In the genomic region with DNA sequence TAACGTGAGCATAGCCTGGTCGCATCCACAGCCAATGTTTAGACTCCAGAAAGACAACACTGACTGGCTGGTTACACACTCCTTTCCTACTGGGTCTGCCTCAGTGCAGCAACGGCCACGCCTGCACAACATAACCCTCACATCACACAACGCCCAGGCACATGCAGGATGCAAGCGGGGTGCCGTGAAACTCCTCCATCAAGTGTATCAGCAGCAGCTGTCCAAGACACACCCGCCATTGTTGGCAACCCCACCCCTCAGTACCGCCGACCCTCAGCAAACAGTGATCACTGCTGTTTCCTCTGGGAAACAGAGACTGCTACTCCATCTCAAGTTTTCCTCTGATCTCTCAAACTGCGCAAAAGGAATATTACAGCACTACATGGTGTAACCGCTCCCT, we compare ENCODE assay signal across 21 mouse cellular contexts. TPM values are rescaled to one million over a fixed set of nuclear protein-coding genes. Genes with fewer than 3 reads are reported as not detected.
DNase-seq lines count a peak whose midpoint lies in the region; ATAC-seq and TF ChIP-seq lines count a peak whose summit lies in the region.
"Had no signal": no experiment of that assay in that cellular context is flagged by ENCODE, and none has a peak within 500 bp of the region (broad histone marks: within the 10 kb centered on the region; RNA-seq: fewer than 3 reads in every experiment).

No protein-coding gene starts in this region.

- TF ChIP-seq EP300 in ES-Bruce4 (IDR thresholded peaks at IDR 0.05; ENCODE audit: insufficient read depth, low read depth, low read length): peak; percentile 85

- peaks cover 36% of the 10 kb centered on the region for H3K4me1 ChIP-seq in forebrain, embryonic 10.5 days
- H3K4me1 ChIP-seq in forebrain, embryonic 15.5 days: peaks cover 23% of the 10 kb centered on the region
- H3K4me1 ChIP-seq in megakaryocyte, embryonic 14.5 days: no peaks in the 10 kb centered on the region
- H3K4me1 ChIP-seq in ES-Bruce4 (ENCODE audit: control insufficient read depth, insufficient read depth, low read length): peaks cover 5% of the 10 kb centered on the region

- no peaks in the 10 kb centered on the region for H3K27me3 ChIP-seq in forebrain, embryonic 10.5 days (ENCODE audit: poor library complexity, severe bottlenecking)
- no peaks in the 10 kb centered on the region for H3K27me3 ChIP-seq in forebrain, embryonic 15.5 days
- H3K27me3 ChIP-seq in megakaryocyte, embryonic 14.5 days (replicated peaks): no peaks in the 10 kb centered on the region
- H3K27me3 ChIP-seq in ES-Bruce4 (ENCODE audit: control insufficient read depth, insufficient read depth, low read length, poor library complexity, severe bottlenecking): no peaks in the 10 kb centered on the region
- H3K27me3 ChIP-seq: embryonic facial prominence, embryonic 13.5 days; heart, embryonic 13.5 days; hindbrain, embryonic 15.5 days had no signal

- H3K9ac ChIP-seq in forebrain, embryonic 15.5 days (replicated peaks): no peak overlapping the region
- no peak overlapping the region for H3K9ac ChIP-seq in ES-Bruce4 (ENCODE audit: low read depth, poor library complexity, severe bottlenecking)
- H3K9ac ChIP-seq: embryonic facial prominence, embryonic 13.5 days; heart, embryonic 13.5 days; hindbrain, embryonic 15.5 days had no signal

- H3K27ac ChIP-seq in forebrain, embryonic 10.5 days: 0 out of 2 replicates have a peak overlapping the region, but pooled peaks have one; percentile 4
- no peak overlapping the region for H3K27ac ChIP-seq in forebrain, embryonic 15.5 days (replicated peaks)
- no peak overlapping the region for H3K27ac ChIP-seq in ES-Bruce4 (ENCODE audit: insufficient read depth, low read length)
- H3K27ac ChIP-seq: embryonic facial prominence, embryonic 13.5 days; heart, embryonic 13.5 days; hindbrain, embryonic 15.5 days had no signal

- no peak for TF ChIP-seq CTCF in ES-Bruce4 (IDR thresholded peaks at IDR 0.05; ENCODE audit: low read depth, low read length)

- no peak for DNase-seq in forebrain, embryonic 10.5 days (ENCODE audit: extremely low spot score, low spot score)
- peak; percentile 52 for DNase-seq in ZHBTc4 (ENCODE audit: low read depth, low spot score)
- DNase-seq in c-Kit-positive CD71-positive TER-119-positive erythroid progenitor cells, embryonic 14.5 days (ENCODE audit: low spot score): no peak
- DNase-seq in urinary bladder, postnatal 10 days (ENCODE audit: low spot score): no peak
- DNase-seq: adrenal gland, postnatal 14 days; B cell, adult 2 months; cerebellum, adult 18-20 months; cerebellum, adult 9-11 months; cerebellum, postnatal 36 days; gastrocnemius, postnatal 14 days; heart, postnatal 36 days had no signal

- H3K36me3 ChIP-seq in forebrain, embryonic 10.5 days (replicated peaks): 0 out of 2 replicates have a peak, but pooled peaks cover 2% of the 10 kb centered on the region
- no peaks in the 10 kb centered on the region for H3K36me3 ChIP-seq in forebrain, embryonic 15.5 days
- H3K36me3 ChIP-seq in megakaryocyte, embryonic 14.5 days (replicated peaks; ENCODE audit: low read length): peaks cover 12% of the 10 kb centered on the region
- no peaks in the 10 kb centered on the region for H3K36me3 ChIP-seq in ES-Bruce4 (ENCODE audit: control insufficient read depth, insufficient read depth, low read length, poor library complexity, severe bottlenecking)
- H3K36me3 ChIP-seq: embryonic facial prominence, embryonic 13.5 days; heart, embryonic 13.5 days; hindbrain, embryonic 15.5 days had no signal

- no peak for ATAC-seq in forebrain, embryonic 15.5 days (replicated peaks)
- ATAC-seq in megakaryocyte, adult 5-6 weeks (ENCODE audit: poor library complexity, severe bottlenecking): no peak
- ATAC-seq: CD4-positive, CD25-positive, alpha-beta regulatory T cell, adult 4 months; forebrain, embryonic 16.5 days; inflammation-experienced regulatory T-cells, adult 6 months had no signal

- no peak for TF ChIP-seq POLR2A in ES-Bruce4 (IDR thresholded peaks at IDR 0.05; ENCODE audit: insufficient read depth, low read length)

- H3K4me2 ChIP-seq in forebrain, embryonic 15.5 days (replicated peaks): no peak overlapping the region
- H3K4me2 ChIP-seq: embryonic facial prominence, embryonic 13.5 days; heart, embryonic 13.5 days; hindbrain, embryonic 15.5 days had no signal

- no peak overlapping the region for H3K4me3 ChIP-seq in forebrain, embryonic 10.5 days
- no peak overlapping the region for H3K4me3 ChIP-seq in forebrain, embryonic 15.5 days
- peak overlapping the region; percentile 18 for H3K4me3 ChIP-seq in megakaryocyte, embryonic 14.5 days (replicated peaks)
- no peak overlapping the region for H3K4me3 ChIP-seq in ES-Bruce4 (ENCODE audit: low read depth, low read length)
- H3K4me3 ChIP-seq: embryonic facial prominence, embryonic 13.5 days; heart, embryonic 13.5 days; hindbrain, embryonic 15.5 days had no signal

- H3K9me3 ChIP-seq in forebrain, embryonic 10.5 days: no peaks in the 10 kb centered on the region
- H3K9me3 ChIP-seq in forebrain, embryonic 15.5 days: no peaks in the 10 kb centered on the region
- peaks cover 26% of the 10 kb centered on the region for H3K9me3 ChIP-seq in megakaryocyte, embryonic 14.5 days
- H3K9me3 ChIP-seq in ES-Bruce4 (replicated peaks; ENCODE audit: control insufficient read depth, insufficient read depth, low read length, poor library complexity, severe bottlenecking): no peaks in the 10 kb centered on the region
- H3K9me3 ChIP-seq: embryonic facial prominence, embryonic 13.5 days; heart, embryonic 13.5 days; hindbrain, embryonic 15.5 days had no signal

- WGBS in forebrain, embryonic 10.5 days: 86% methylated on average over 12 of the region's 12 CpGs
- WGBS in forebrain, embryonic 15.5 days: 81% methylated on average over 12 of the region's 12 CpGs

RNA-seq across cellular contexts. Expression of gene Lrrc1, which starts 58.8 kb away (rescaled TPM):
- polyA plus RNA-seq in forebrain, embryonic 10.5 days (2016; fragmentation: Nextera tagmentation; extraction: Ambion mirVana): 14.4 and 15.9 TPM in 2 replicates
- 8.4 and 9.4 TPM in 2 replicates for polyA plus RNA-seq in forebrain, embryonic 15.5 days (2015; fragmentation: Nextera tagmentation; extraction: Ambion mirVana)
- polyA plus RNA-seq in megakaryocyte, embryonic 14.5 days (2012; ENCODE audit: insufficient read depth, low replicate concordance): 2.5 and 9.3 TPM in 2 replicates
- 1.8 and 3.9 TPM in 2 replicates for total RNA-seq in megakaryocyte, adult 5-6 weeks (2015)
- total RNA-seq in megakaryocyte, adult 5-6 weeks (2017): 1.7 and 5.0 TPM in 2 replicates
- polyA plus RNA-seq in ES-Bruce4 (2011; ENCODE audit: insufficient read depth, insufficient read length, low read depth, missing spikeins): 20.9 and 24.9 TPM in 2 replicates
